Mouse (Mus musculus) megakaryocyte-erythroid progenitor cell, adult 5-6 weeks (primary cell): ENCODE data around the gene Uox. TPM values are rescaled to one million over a fixed set of nuclear protein-coding genes. Genes with fewer than 3 reads are reported as not detected.
A peak's percentile ranks its signal among the peaks of the same experiment; 100 is the strongest.

Experiments
- ATAC-seq: replicated peaks from 2 replicates; pipeline ENCODE4 v1.8.0; 2016; ENCODE audit warnings: mild to moderate bottlenecking, inconsistent platforms; ENCODE audit not compliant: severe bottlenecking, poor library complexity, low FRiP score, low TSS enrichment
- total RNA-seq, 2 experiments: library from RNA; stranded (forward) in 1 of 2; stranded (reverse) in 1 of 2; fragments of 200-1000, 215-1000 nt in 1 of 2; fragments of >200 nt in 1 of 2; fragmentation: Nextera tagmentation in 1 of 2; gene quantifications; 2 replicates each; pipeline ENCODE4 v1.2.3; 2014 to 2017

The Uox gene
- total RNA-seq, 2 experiments from 2014 or later: not detected

GRCm38 (mm10) chr3:146617946-146618345 is 47.7 kb downstream of the Uox start:
- 0 out of 2 replicates have a peak, but pooled peaks have one; percentile 31 for ATAC-seq

DNA sequence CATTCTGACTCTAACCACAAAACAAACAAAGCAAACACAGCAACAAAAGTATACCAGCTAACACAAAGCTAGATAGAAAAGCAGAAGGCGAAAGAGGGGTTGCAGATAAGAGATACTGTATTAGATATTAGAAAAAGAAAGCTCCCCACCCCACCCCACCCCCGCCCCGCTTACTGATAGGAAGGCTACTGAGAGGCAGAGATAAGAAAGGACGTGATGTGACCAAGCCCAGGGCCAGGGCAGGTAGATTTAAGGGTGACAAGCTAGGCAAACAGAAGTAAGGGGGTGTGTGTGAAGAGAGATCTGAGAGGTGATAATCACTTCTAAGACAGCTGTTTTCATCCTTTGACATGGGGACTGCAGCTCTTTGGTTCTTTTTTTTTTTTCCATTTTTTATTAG is 48.1 kb downstream of the Uox start:
- 0 out of 2 replicates have a peak, but pooled peaks have one; percentile 36 for ATAC-seq

DNA sequence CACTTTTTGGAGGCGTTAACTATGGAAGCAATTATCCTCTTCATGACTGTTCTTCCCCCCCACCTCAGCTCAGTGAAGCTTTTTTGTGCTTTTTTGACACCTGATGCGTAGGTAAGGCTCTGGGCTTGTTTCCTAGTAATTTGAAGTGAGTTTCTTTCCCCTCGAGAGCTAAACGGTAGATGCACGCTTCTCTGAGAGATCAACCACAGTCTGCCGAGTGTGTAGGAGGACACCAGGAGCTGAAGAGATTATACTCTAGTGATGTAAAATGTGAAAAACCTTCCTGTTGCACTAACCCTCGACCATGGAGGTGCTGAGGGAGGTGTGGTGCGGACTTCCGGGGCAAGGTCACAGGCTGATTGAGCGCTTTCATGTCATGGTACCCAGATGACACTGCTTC is 49.9 kb downstream of the Uox start:
- no peak for ATAC-seq

DNA sequence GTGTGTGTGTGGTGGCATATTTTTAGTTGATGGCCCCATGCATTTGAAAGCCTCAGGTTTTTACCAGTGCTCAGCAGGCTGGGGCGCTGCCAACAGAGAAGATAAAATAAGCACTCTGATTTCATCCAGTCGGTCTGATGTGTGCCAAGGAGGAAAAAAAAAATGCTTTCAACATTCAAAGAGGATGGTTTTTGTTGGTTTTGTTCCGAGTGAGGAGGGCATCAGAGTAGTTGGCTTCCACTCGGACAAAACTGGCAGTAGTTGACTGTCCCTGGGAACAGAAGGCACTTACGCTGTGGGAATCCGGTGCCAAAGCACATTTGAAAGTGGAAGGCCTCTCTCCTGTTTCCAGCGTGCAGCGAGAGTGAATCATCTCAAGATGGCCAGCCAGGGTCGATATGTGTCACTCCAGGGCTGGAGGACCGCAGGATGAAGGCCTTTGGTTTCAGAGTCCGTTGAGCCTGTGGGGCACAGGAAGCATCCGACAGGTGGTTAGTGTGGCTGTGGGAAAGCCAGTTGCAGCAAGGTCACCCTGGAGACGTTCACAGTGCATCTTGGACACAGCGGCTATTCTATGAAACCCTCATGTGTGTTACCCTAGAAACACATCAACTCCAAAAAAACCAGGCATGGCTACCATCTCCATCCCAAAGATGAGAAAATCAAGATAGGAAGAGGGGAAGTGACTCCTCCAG is 50.5 kb downstream of the Uox start:
- ATAC-seq: no peak

- ATAC-seq: no peak
These were observed 51.7 kb downstream of the Uox start for GRCm38 (mm10) chr3:146621966-146622365.

GRCm38 (mm10) chr3:146625766-146626165 is 55.5 kb downstream of the Uox start:
- no peak for ATAC-seq

- no peak for ATAC-seq
These were observed 58.2 kb downstream of the Uox start for GRCm38 (mm10) chr3:146628227-146628982.

DNA sequence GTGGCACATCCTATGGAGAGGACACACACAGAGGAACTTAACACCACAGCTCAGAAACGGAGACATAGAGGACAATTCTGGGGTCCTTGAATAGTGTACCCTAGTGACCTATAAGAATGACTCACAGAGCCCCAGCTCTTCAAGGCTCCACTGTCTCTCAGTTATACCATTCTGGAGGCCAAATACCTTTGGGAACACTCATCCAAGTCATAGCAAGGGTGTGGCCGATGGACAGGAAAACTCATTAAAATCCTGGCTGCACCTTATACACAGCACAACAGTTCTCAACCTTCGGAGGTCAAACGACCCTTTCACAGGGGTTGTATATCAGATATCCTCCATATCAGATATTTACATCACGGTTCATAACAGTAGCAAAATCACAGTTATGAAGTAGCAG is 62.3 kb downstream of the Uox start:
- ATAC-seq: no peak

DNA sequence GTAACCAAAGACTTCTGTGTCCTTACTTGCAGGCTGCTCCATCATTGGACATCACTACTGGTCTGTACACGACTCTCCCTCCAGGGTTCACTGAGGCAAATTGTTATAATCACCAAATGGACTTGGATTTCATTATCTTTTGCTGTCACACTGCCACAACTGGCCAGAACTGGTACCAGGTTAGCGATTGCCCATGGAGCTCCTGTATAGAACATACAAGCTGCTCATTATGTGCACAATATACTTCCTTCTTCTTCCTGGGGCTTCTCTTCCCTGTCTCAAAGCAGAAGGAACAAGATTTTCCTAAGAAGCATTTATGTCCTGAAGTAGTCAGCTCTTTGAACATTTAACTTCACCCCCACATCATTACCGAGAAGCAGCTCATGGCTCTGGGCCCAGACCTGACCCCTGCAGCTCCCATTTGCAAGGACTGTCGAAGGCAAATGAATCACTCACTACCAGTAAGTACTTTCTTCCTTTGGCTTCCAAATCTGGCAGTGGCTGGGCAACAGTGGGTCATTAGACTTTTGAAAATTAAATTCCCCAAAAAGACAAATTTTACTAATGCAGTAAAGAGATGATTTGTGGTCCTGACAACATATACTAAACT is 71.7 kb downstream of the Uox start:
- no peak for ATAC-seq

DNA sequence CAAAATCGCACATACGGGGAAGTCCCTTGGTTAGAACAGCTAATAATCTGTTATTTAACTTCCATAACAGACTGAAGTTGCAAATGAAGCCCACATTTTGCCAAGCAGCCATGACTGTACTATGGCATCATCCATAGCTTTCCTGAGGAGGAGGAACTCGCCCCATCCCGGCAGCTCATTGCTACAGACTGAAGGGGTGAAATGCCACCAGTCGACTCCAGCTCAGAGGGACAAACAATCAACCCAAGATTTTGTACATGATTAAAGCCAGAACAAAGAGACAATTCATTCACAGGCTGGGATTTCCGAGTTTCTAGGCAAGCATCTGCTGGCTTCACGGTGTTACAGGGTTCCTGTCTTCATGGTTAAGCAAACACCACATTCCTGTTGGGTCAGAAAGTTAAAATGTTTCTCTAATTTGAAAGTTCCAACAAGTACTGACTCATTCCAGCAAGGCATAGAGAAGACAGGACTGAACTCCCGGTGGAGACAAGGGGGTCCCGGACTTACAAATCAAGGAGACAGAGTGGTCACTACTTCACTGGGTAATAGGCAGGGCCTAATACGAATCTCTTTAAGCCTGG is 79.2 kb downstream of the Uox start:
- ATAC-seq: no peak

GRCm38 (mm10) chr3:146650716-146651115 is 80.5 kb downstream of the Uox start:
- no peak for ATAC-seq

GRCm38 (mm10) chr3:146651217-146651616 is 81.0 kb downstream of the Uox start, which contains the start of gene 4930503B20Rik:
4930503B20Rik (minus strand) TSS chr3:146651317.
- ATAC-seq: no peak

- ATAC-seq: no peak
These were observed 82.2 kb downstream of the Uox start for GRCm38 (mm10) chr3:146652431-146652830.

DNA sequence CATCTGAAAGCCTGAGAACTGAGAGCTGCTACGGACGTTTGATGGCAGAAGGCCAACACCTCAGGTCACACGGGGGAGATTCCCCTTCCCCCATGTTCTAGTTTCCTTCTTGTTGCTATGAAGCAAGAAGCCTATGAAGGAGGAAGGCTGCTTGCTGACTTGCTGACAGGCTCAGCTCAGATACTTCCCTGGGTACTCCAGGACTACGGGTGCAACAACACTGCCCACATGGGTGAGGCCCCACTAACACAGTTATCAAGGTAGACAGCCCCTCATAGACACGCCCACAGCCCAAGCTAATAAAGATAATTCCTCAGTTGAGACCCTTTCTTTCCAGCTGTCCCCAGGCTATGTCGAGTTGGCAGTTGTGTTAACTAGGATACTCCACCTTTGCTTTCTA is 83.5 kb downstream of the Uox start:
- peak; percentile 80 for ATAC-seq

GRCm38 (mm10) chr3:146655111-146655577 is 84.9 kb downstream of the Uox start:
- peak; percentile 38 for ATAC-seq

GRCm38 (mm10) chr3:146657433-146657832 is 87.2 kb downstream of the Uox start:
- no peak for ATAC-seq

- ATAC-seq: no peak
These were observed 87.9 kb downstream of the Uox start for GRCm38 (mm10) chr3:146658061-146658639.

- ATAC-seq: no peak
These were observed 89.1 kb downstream of the Uox start for GRCm38 (mm10) chr3:146659321-146659720.

- ATAC-seq: no peak
These were observed 90.8 kb downstream of the Uox start for GRCm38 (mm10) chr3:146661001-146661400.

DNA sequence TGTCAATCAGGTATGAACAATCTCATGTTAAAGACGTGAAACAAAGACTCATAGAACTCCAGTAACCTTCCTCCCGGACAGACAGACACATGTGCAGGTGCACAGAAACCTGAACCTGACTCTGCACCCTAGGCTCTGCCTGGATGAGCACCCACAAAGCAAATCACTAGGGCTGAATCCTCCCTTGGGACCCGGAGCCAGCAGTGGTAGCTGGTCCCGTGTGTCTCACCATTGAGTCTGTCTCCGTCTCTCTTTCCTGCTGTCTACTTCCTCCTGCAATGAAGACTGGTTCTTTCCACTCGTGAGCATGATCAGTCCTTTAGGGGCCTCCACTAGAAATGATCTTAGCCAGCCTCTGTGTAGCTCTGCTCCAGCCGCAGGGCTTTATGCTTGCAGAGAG is 91.7 kb downstream of the Uox start:
- no peak for ATAC-seq
